Mouse (Mus musculus) brain, embryonic 18.5 days (tissue): Measurements from ENCODE around the gene Gipc2.
"Not testable (repeated sequence)": the region's sequence is repeated elsewhere in the genome, so short reads cannot be mapped to it uniquely, and the experiment has no call there.

Experiments
- DNase-seq: peaks from one replicate; pipeline ENCODE4 v3.0.0-alpha.2; 2012; ENCODE audit warnings: low read depth, low spot score

Gipc2 gene

DNA sequence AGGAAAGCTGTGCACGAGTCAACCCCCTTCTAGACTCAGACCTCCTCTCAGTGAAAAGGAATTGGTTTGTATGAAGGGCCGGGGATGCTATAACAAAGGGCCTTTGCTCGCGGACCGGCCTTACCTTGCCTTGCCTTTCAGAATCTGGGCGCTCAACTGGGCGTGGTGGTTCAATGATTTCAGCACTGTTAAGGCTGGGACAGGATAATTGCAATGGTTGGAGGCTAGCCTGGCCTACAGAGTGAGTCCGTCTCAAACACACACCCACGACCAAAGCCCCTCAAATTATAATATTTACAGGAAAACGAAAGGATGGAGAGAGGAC lies at the start of gene Gipc2:
Gene Gipc2 (minus strand): TSS at position 132 of the 325 bp plus-strand sequence.
- DNase-seq, result no peak

GRCm38 (mm10) chr3:152213416-152213815 lies 47.4 kb upstream of the Gipc2 start:
- no peak for DNase-seq

DNA sequence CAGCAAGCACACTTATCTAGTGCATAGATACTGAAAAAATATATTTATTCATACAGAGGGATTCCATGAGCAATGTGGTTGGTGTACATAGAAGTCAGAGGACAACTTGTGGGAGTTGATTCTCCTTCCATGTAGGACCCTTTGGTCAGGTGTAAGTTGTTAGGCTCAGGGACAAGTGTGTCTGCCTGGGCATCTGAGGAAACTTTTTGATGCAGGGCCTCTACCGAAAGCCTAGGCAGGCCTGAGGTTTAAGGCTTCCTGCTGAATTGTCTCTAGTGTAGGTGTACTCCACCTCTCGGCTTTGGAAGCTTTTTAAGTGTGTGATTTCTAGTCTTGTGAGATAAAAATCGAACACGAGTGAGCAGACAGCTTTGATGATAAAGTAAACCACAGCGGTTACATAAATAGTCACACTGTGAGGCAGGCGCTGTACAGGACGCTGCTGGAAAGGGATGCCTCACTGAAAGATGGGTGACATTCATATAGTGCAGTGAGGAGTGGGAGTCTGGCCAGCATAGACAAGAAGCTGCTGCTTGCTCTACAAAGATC lies 45.8 kb upstream of the Gipc2 start:
- DNase-seq, result no peak

- DNase-seq, result no peak
Observed at GRCm38 (mm10) chr3:152210728-152211391, 44.8 kb upstream of the Gipc2 start.

- peak; percentile 97 for DNase-seq
Observed at GRCm38 (mm10) chr3:152209967-152210634, 44.1 kb upstream of the Gipc2 start, which contains the start of the genes Dnajb4 and Fubp1. Gene Dnajb4 (minus strand): TSS chr3:152210302. Gene Fubp1 (plus strand): TSS chr3:152210422.

GRCm38 (mm10) chr3:152209177-152209966 lies 43.3 kb upstream of the Gipc2 start:
- DNase-seq, result no peak

DNA sequence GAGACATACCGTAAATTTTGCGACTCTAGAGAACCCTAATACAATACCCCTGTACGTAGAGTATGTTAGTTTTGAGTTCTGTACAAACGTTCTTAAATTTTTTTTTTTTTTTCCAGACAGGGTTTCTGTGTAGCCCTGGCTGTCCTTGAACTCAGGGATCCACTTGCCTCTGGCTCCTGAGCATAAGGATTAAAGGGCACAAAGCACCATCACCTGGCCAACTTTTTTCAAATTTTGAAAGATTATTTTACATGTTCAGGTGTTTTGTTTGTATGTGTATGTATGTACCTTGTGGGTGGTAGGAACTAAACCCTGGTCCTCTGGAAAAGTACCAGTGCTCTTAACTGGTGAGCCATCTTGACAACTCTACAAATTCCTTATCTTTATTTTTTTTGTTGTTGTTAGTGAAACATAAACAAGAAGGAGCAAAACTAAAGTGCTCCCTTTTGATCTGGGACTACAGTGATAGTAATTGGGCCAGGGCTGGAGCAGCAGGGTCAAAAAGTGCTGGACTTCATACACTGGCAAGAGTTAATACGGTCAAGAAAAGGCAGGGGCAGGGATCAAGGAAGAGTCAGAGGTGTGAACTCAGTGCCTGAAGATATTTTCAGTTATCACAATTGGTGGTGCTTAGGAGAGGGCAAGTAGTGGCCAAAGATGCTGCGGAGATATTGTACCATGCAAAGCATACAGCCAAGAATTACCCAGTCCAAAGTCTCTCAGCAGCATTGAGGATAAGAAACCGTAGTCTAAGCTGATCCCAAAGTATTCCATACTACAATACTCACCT lies 42.3 kb upstream of the Gipc2 start:
- DNase-seq, result no peak

GRCm38 (mm10) chr3:152207156-152207555 lies 41.1 kb upstream of the Gipc2 start:
- no peak for DNase-seq

DNA sequence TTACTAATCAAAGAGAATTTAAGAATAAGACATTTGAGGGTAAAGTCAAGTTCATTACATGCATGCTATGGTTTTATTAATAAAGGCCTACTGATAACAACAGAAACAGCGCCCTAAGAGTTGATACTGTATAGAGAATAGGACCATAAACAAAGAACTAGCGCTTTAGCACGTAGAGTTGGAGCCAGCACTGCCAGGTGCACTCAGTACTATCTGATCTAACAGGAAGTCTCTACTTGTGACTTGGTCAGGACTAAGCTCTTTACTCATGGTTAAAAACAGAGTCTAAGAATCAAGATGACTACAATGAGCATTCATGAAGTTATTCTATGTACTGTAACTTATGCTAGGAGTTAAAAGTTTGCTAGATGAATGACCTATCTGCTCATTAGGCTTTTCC lies 38.5 kb upstream of the Gipc2 start:
- DNase-seq, result no peak

DNA sequence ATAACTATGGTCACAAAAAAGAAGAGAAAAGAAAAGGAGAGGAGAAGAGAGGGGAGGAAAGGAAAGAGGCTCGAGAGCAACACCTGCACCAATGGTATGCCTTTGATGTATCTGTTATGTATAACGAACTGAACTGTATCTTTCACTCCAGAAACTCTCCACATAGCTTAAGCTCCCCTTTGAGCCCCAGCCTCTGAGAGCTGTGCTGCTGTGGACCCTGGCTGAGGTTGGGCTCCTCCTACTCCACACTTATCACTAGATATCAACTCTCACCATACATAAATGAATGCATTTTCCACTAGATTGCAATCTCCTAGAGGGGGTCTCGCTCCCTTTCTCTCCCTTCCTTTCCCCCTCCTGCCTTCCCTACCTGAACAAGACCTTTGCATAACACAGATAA lies 38.0 kb upstream of the Gipc2 start:
- no peak for DNase-seq

GRCm38 (mm10) chr3:152203411-152203810 lies 37.4 kb upstream of the Gipc2 start:
- no peak for DNase-seq

GRCm38 (mm10) chr3:152202942-152203341 lies 36.9 kb upstream of the Gipc2 start:
- DNase-seq, result no peak

- no peak for DNase-seq
Observed at GRCm38 (mm10) chr3:152201651-152202050, 35.6 kb upstream of the Gipc2 start.

GRCm38 (mm10) chr3:152201181-152201580 lies 35.2 kb upstream of the Gipc2 start:
- DNase-seq, result no peak

GRCm38 (mm10) chr3:152199125-152199524 lies 33.1 kb upstream of the Gipc2 start:
- DNase-seq, result no peak

GRCm38 (mm10) chr3:152197246-152197645 lies 31.2 kb upstream of the Gipc2 start:
- DNase-seq, result not testable (repeated sequence)

- DNase-seq, result peak; percentile 84
Observed at GRCm38 (mm10) chr3:152193635-152194097, 27.6 kb upstream of the Gipc2 start.

DNA sequence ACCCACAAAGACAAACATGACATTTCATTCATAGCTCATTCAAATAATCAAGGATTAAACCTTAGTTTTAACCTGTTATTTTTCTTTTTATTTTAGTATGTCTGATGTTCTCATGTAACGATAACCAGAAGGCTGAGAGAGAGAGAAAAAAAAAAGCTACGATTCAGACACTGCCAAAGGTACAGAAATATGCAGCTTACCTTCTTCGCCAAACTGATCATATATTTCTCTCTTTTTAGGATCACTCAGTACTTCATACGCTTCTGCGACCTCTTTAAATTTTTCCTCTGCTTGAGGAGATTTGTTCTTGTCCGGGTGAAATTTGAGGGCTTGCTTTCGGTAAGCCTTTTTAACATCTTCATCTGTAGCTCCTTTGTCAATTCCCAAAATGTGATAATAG lies 27.1 kb upstream of the Gipc2 start:
- no peak for DNase-seq

- no peak for DNase-seq
Observed at GRCm38 (mm10) chr3:152192238-152192931, 26.4 kb upstream of the Gipc2 start.

DNA sequence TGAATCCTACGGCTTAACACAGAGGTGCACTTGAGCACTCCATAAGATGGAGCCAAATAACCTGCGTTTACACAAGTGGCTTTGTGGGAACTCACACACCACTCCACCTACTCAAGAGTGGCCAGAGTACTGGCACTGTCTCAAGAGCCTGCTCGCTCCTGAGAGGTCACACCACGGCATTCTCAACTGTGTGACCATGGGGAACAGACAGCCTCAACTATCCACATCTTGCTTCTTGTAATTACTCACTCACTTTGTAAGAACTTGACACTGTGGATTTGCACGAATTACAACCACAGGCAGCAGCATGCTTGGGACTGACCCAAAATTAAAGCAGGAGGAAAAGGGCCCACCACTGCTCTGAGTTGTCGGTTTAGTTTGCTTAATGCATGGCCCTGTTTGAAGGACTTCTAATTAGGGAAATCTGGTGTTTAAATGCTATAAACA lies 25.8 kb upstream of the Gipc2 start:
- DNase-seq, result no peak
